Mouse (Mus musculus) adrenal gland (tissue): Measurements from ENCODE around the gene Gabrg3.

Experiments
- intact Hi-C: fragments of 180-260 bp; cut with DNase I; formaldehyde crosslinking; loops from one replicate; pipeline ENCODE4 v1.15.1; 2025
- long read RNA-seq, 2 experiments: library from polyadenylated mRNA; unstranded; transcript quantifications; one replicate each; pipeline ENCODE4 v2.0.0; 2020; ENCODE audit warnings: borderline replicate concordance in 1 of 2; ENCODE audit not compliant: insufficient replicate concordance in 1 of 2

The Gabrg3 gene
- long read RNA-seq, experiment 1, partial matches to known transcripts: 0 of 4 reads
- long read RNA-seq, experiment 1, other reads (novel, unspliced or antisense): 3 of 4 reads
- long read RNA-seq, experiment 2, partial matches to known transcripts: 0 of 2 reads
- long read RNA-seq, experiment 2, other reads (novel, unspliced or antisense): 1 of 2 reads

GRCm38 (mm10) chr7:57386517-57387340 is at the start of gene Gabrg3:
TSS of gene Gabrg3 (minus strand) at chr7:57387188.
- intact Hi-C loops: loop anchor here (5.0 kb wide), 1 partner anchor 439 kb away; no protein-coding TSS in a partner anchor

- intact Hi-C loops: no loop called here
Measured at GRCm38 (mm10) chr7:57422675-57423074, 35.7 kb upstream of the Gabrg3 start.

DNA sequence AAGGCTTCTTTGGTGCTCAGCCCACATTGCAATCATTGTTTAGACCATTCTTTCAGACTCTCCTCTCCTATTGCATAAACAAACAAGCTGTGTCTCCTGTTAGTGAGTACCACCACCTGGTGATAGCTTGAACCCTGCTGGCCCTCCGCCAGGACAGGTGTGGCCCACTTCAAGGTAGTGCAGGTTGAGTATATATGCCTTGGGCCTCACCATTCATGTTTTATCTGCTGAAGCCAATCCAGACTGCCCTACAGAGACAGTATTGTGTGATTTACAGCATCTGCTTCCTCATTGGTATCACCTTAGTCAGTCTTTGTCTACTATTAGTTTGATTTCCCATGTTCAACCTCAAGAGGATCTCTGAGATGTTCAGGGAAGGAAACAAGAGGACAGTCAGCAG is 34.1 kb upstream of the Gabrg3 start:
- intact Hi-C loops: no loop called here

DNA sequence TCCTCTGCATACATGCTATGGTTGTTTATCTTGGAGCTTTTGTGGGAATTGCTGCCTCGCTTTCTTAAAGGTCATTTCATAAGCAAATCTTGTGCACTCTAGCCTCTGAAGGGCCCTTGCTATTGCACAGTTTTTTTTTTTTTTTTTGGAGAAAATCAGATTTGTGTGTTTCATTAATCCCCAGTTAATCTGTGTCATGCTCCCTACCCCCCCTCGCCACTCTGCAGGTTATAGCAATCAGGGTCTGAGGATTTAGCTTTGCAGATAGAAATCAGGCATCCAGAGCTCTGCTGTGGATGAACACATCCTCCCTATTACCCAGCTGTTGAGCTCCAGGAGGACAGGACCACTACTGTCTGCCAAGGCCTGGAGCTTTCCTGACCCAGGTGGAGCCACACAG is 32.4 kb upstream of the Gabrg3 start, which contains the start of gene Gabrb3:
Gabrb3 (plus strand) TSS at position 301 of the 400 bp plus-strand sequence.
- intact Hi-C loops: no loop called here

- intact Hi-C loops: no loop called here
Measured at GRCm38 (mm10) chr7:57412896-57413295, 25.9 kb upstream of the Gabrg3 start.

GRCm38 (mm10) chr7:57411163-57411562 is 24.2 kb upstream of the Gabrg3 start:
- intact Hi-C loops: no loop called here

GRCm38 (mm10) chr7:57393551-57393950 is 6.6 kb upstream of the Gabrg3 start:
- intact Hi-C loops: no loop called here

DNA sequence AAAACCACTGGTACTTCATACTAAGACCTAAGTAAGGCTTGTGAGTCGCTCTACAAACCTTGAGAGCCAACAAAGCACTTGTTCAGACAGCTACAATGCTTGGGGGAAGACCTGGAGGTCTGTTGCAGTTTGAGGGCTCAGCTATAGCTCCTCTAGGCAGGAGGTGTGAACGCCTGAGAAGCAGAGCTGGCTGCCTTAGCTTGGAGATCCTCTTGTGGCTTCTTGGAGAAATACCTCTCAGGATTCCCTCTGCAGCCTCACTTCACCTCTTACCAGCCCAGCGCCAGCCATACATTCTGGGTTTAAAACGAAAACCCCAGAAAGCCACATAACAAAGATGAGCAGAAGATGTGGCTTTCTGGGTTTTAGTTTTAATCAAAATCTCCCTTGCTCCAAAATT is 3.1 kb upstream of the Gabrg3 start:
- intact Hi-C loops: no loop called here

- intact Hi-C loops: loop anchor here (5.0 kb wide), 1 partner anchor 440 kb away; no protein-coding TSS in a partner anchor
Measured at GRCm38 (mm10) chr7:57387341-57387654, 310 bp upstream of the Gabrg3 start.

DNA sequence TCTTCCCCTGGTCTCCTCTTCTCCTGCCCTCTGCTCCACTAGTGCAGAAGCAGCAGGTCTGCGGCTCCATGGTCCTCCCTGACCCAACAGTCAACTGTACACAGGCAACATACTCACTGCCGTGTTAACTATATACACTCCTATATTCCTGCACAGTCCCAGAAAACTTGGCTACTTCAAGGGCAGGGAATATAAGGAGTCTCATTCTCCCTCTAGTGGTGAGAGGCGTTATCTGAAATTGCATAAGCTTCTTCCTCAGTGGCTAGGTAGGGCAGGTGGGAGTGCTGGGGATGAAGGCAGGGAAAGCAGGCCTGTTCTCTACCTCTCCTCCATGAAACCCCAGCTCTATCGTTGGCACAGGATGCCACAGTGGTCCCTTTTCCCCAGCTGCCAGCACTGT is 2.9 kb downstream of the Gabrg3 start:
- intact Hi-C loops: no loop called here

GRCm38 (mm10) chr7:57366013-57366390 is 21.0 kb downstream of the Gabrg3 start:
- intact Hi-C loops: no loop called here

- intact Hi-C loops: no loop called here
Measured at GRCm38 (mm10) chr7:57365134-57366012, 21.6 kb downstream of the Gabrg3 start.

DNA sequence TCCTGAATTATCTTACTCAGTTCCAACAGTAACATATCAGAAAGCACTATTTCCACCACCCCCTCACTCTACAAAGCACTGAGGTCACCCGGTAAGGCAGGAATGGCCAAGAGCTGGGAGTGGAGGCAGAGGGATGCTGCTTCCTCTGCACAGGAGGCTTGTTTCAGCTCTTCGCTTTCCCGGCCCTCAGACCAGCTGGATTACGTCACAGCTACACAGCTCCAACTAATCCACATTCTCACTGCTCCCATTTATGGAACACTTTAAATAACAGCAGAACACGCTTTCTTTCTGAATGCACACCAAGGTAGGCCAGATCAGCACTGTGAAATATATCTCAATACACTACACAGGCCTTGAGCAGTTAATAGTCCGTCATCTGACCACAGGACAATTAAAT is 23.2 kb downstream of the Gabrg3 start:
- intact Hi-C loops: no loop called here

GRCm38 (mm10) chr7:57357871-57358540 is 29.0 kb downstream of the Gabrg3 start:
- intact Hi-C loops: no loop called here

GRCm38 (mm10) chr7:57356565-57357301 is 30.3 kb downstream of the Gabrg3 start:
- intact Hi-C loops: no loop called here

- intact Hi-C loops: no loop called here
Measured at GRCm38 (mm10) chr7:57348774-57349173, 38.2 kb downstream of the Gabrg3 start.

- intact Hi-C loops: no loop called here
Measured at GRCm38 (mm10) chr7:57341910-57342309, 45.1 kb downstream of the Gabrg3 start.

- intact Hi-C loops: no loop called here
Measured at GRCm38 (mm10) chr7:57331211-57331610, 55.8 kb downstream of the Gabrg3 start.

DNA sequence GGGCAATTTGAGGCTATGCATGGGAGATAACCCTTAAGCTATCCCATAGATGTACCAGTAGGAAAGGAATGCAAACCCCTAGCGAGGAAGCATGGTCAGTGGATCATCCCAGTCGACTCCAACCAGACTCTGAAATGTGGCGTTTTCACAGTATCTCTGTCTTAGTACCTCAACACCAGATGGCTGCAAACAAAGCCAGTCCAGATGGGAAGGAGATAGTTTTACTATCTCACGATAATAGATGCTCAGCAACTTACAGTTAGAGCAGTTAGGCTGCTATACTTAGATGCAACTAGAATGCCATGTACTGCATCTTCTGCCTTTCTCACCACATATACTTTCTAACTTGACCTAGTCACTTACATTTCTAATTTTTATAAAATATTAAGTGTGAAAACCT is 56.7 kb downstream of the Gabrg3 start:
- intact Hi-C loops: no loop called here

GRCm38 (mm10) chr7:57324473-57324872 is 62.5 kb downstream of the Gabrg3 start:
- intact Hi-C loops: loop anchor here (10.0 kb wide), 1 partner anchor 380 kb away; no protein-coding TSS in a partner anchor
